Mouse (Mus musculus): Measurements from ENCODE around the gene Zic4. TPM values are rescaled to one million over a fixed set of nuclear protein-coding genes. Genes with fewer than 3 reads are reported as not detected.
A peak's percentile ranks its signal among the peaks of the same experiment; 100 is the strongest.

Zic4 gene
- polyA plus RNA-seq, 1 experiment = 37.4 TPM

DNA sequence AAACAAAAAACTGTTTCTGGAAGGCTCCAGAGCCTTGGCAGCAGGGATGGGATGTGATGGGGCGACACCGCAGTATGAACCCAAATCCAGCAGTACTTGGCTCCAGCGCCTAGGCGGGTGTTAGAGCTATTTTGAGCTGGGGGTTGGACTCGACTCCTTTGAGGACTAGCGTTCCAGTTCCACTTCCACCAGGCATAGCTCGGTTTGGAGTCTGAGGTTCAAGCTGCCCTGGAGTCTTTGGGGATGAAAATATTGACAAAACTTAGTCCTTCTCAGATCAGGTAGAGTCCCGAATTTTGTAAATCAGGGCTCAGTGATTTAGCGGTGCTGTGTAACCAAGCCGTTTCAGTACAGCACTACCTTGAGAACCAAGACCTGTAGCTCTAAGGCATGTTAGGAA lies 39.3 kb downstream of the Zic4 start:
- 63% methylated on average over 10 of the region's 10 CpGs for WGBS
- TF ChIP-seq CTCF (IDR thresholded peaks at IDR 0.05; ENCODE audit: borderline replicate concordance, insufficient read depth, low read depth, low read length) (no peak), POLR2A (IDR thresholded peaks at IDR 0.05; ENCODE audit: borderline replicate concordance, insufficient read depth, low read length) (no peak)
- no peak overlapping the region for H3K27ac ChIP-seq (ENCODE audit: insufficient read depth, low read length)
- no peaks in the 10 kb centered on the region; the same call in 1 of the 2 replicates for H3K27me3 ChIP-seq (ENCODE audit: control insufficient read depth, insufficient read depth, low read length)
- no peaks in the 10 kb centered on the region; the same call in 1 of the 2 replicates for H3K4me1 ChIP-seq (ENCODE audit: control insufficient read depth, insufficient read depth, low read length)
- H3K4me3 ChIP-seq (replicated peaks; ENCODE audit: insufficient read depth, low read depth, low read length) = no peak overlapping the region
- DNase-seq = no peak

DNA sequence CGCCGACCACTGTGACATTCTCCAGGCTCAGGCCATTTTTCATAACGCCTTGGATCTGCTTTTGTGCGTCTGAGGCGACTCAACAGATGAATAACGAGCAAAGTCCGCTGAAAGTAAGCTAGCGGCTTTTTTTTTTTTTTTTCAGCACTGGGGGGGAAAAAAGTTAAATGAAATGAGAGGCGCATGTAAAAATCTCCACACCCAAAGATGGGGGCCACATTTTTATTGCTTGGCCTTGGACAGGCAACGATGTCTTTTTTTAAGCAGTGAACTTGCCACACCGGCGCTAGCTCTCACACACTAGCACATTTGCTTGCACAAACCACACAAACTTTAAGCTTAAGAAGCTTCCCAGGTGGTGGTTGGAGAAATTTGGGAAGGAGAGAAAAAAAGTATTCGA lies 42.0 kb downstream of the Zic4 start:
- no peak overlapping the region for H3K27ac ChIP-seq (ENCODE audit: insufficient read depth, low read length)
- DNase-seq = no peak
- 53% methylated on average over 13 of the region's 13 CpGs for WGBS
- TF ChIP-seq CTCF (IDR thresholded peaks at IDR 0.05; ENCODE audit: borderline replicate concordance, insufficient read depth, low read depth, low read length) (no peak), POLR2A (IDR thresholded peaks at IDR 0.05; ENCODE audit: borderline replicate concordance, insufficient read depth, low read length) (no peak)
- H3K4me3 ChIP-seq (replicated peaks; ENCODE audit: insufficient read depth, low read depth, low read length) = peak overlapping the region; percentile 40
- H3K4me1 ChIP-seq (ENCODE audit: control insufficient read depth, insufficient read depth, low read length) = no peaks in the 10 kb centered on the region; the same call in 1 of the 2 replicates
- no peaks in the 10 kb centered on the region; the same call in 1 of the 2 replicates for H3K27me3 ChIP-seq (ENCODE audit: control insufficient read depth, insufficient read depth, low read length)

DNA sequence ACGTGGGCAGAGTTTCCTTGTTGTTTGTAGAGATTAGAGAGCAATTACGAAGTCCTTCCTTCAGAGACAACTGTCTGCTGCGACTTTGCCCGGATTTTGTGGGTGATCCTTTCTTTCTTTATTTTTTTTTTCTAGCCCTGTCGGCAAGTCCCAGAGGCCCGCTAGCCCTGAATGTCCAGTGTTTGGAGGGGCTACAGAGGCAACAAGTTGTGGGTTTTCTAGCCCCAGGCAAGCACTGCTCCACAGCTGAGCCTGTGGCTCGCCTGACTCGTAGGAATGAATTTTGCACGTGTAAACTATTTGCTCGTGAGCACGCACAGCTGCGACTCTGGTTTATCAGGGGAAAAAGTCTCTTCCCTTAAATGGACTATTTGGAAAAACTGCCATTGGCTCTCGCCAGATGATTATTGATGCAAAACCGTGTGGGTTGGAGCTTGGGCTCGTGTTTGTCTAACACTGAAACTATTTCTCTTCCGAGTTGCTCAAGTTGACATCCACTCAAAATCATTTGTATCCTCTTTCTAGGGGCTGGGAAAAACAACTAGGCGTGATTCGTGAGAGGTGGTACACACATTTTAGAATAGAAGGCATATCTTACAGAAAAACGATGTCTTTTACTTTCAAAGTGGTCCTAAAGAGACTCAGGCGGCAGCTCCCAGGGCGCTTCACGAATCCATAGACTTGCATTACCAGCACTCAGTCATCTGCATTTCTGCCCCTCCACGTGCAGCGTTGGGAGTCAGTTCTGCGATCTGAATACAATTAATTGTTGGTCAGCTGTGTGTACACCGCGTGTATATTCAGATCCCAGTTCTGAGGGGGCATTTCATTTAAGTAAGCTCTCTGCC lies 42.9 kb downstream of the Zic4 start:
- 2% methylated on average over 27 of the region's 27 CpGs for WGBS
- TF ChIP-seq CTCF (IDR thresholded peaks at IDR 0.05; ENCODE audit: borderline replicate concordance, insufficient read depth, low read depth, low read length) = no peak
- no peak for TF ChIP-seq POLR2A (IDR thresholded peaks at IDR 0.05; ENCODE audit: borderline replicate concordance, insufficient read depth, low read length)
- H3K4me1 ChIP-seq (ENCODE audit: control insufficient read depth, insufficient read depth, low read length) = no peaks in the 10 kb centered on the region; the same call in 1 of the 2 replicates
- peak overlapping the region; percentile 72 for H3K27ac ChIP-seq (ENCODE audit: insufficient read depth, low read length)
- DNase-seq = peak; percentile 53 to 64
- no peaks in the 10 kb centered on the region; the same call in 1 of the 2 replicates for H3K27me3 ChIP-seq (ENCODE audit: control insufficient read depth, insufficient read depth, low read length)
- peak overlapping the region; percentile 83 for H3K4me3 ChIP-seq (replicated peaks; ENCODE audit: insufficient read depth, low read depth, low read length)

DNA sequence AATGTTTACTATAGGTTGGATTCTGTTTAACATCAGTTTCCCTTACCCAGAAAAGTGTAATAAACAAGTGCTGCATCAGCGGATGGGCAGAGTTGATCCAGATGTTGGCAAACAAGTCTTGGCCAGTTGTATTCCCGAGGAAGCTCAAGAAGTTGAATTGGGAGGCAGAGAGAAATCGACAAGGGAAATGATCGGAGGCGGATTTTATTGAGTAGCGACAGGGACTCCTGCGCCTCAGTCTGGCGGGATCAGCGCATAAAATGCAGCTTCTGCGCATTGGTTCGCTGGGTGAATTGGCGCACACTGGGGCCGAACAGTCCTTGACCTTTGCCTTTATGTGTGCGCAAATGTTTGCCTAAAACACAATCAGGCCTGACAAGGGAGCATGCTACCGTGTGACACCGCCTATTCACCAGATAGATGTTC lies 43.6 kb downstream of the Zic4 start:
- no peak for TF ChIP-seq POLR2A (IDR thresholded peaks at IDR 0.05; ENCODE audit: borderline replicate concordance, insufficient read depth, low read length)
- TF ChIP-seq CTCF (IDR thresholded peaks at IDR 0.05; ENCODE audit: borderline replicate concordance, insufficient read depth, low read depth, low read length) = no peak
- no peaks in the 10 kb centered on the region; the same call in 1 of the 2 replicates for H3K4me1 ChIP-seq (ENCODE audit: control insufficient read depth, insufficient read depth, low read length)
- H3K27ac ChIP-seq (ENCODE audit: insufficient read depth, low read length) = peak overlapping the region; percentile 59
- H3K27me3 ChIP-seq (ENCODE audit: control insufficient read depth, insufficient read depth, low read length) = no peaks in the 10 kb centered on the region; the same call in 1 of the 2 replicates
- DNase-seq = peak; percentile 69 to 76
- peak overlapping the region; percentile 83 for H3K4me3 ChIP-seq (replicated peaks; ENCODE audit: insufficient read depth, low read depth, low read length)
- 2% methylated on average over 16 of the region's 16 CpGs for WGBS

DNA sequence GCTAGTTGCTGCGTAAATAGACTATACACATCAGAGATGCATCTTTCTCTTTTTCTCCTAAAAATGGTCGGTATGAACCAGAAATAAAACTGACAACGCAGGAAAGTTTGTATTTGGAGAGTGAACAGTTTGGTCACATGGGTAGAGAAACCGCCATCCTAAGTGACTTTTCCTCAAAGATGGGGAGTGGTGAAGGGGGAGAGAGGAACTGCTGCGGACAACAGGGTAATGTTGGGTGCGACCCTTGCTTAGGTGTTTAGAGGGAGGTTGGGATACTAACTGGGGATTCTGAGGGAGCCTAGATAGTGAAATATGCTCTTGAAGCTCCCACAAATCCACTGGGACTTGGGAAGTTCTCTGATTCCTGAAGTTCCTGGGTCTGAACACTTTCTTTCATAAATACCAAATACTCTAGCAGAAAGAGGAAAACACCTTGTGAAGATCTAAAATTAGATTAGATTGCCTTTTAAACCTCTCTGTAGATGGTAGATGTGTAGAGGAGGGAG lies 44.1 kb downstream of the Zic4 start:
- no peaks in the 10 kb centered on the region; the same call in 1 of the 2 replicates for H3K27me3 ChIP-seq (ENCODE audit: control insufficient read depth, insufficient read depth, low read length)
- no peak for TF ChIP-seq POLR2A (IDR thresholded peaks at IDR 0.05; ENCODE audit: borderline replicate concordance, insufficient read depth, low read length)
- no peak for TF ChIP-seq CTCF (IDR thresholded peaks at IDR 0.05; ENCODE audit: borderline replicate concordance, insufficient read depth, low read depth, low read length)
- peak overlapping the region; percentile 59; the same call in 1 of the 2 replicates for H3K27ac ChIP-seq (ENCODE audit: insufficient read depth, low read length)
- WGBS = 5% methylated on average over 6 of the region's 6 CpGs
- H3K4me3 ChIP-seq (replicated peaks; ENCODE audit: insufficient read depth, low read depth, low read length) = peak overlapping the region; percentile 83
- H3K4me1 ChIP-seq (ENCODE audit: control insufficient read depth, insufficient read depth, low read length) = no peaks in the 10 kb centered on the region; the same call in 1 of the 2 replicates
- DNase-seq = no peak

DNA sequence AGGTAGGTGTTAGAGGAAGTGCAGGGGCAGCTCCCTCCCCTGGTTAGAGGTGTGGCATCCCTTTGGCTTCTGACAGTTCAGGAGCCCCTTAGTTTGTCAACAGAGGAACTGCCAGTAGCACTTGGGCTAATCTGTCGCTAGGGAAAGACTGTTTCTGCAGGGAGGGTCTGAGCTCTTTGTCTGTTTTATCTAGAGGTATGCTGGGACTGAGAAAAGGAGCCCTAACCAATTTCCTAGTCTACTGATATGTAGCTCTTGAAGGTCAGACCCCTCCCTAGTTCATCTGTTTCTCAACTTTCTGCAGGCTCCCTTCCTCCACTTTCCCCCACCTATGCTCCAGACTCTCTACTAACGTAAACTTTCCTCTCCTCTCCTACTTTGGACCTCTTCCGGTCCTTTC lies 47.6 kb downstream of the Zic4 start:
- Histone ChIP-seq H3K27ac (ENCODE audit: insufficient read depth, low read length) (no peak overlapping the region), H3K4me1 (ENCODE audit: control insufficient read depth, insufficient read depth, low read length) (no peaks in the 10 kb centered on the region; the same call in 1 of the 2 replicates), H3K27me3 (ENCODE audit: control insufficient read depth, insufficient read depth, low read length) (no peaks in the 10 kb centered on the region), H3K4me3 (replicated peaks; ENCODE audit: insufficient read depth, low read depth, low read length) (peak overlapping the region; percentile 7)
- no peak for DNase-seq
- TF ChIP-seq POLR2A (IDR thresholded peaks at IDR 0.05; ENCODE audit: borderline replicate concordance, insufficient read depth, low read length) (no peak), CTCF (IDR thresholded peaks at IDR 0.05; ENCODE audit: borderline replicate concordance, insufficient read depth, low read depth, low read length) (no peak)
- WGBS = 56% methylated on average over 3 of the region's 3 CpGs

DNA sequence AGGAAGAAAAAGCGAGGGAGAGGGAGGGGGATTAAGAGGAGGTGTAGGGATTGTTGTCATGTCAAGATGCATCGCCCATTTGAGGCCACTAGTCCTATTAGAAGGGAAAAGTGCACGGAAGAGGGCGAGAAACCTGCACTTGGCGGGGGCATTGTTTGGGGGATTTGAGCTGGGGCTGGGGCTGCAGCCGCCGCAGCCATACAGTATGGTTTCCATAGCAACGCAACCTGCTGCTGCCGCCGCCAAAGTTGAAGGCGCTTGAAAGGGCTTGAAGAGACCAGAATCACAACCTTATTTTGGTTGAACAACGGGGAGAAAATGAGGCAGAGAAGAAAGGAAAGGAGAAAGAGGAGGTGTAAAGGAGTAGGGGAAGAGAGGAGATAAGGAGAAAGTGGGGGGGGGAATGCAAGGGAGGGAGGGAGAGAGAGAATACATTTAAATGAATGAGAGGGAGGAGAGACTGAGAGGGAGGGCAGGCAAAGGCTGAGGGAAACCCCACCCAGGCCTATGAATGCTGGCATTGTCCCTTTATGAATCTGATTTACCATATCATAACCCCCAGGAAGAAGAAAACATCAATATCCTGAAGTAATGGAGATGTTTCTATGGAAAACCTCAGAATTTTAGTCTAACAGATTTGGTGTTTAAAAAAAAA lies 51.9 kb downstream of the Zic4 start:
- no peaks in the 10 kb centered on the region for H3K4me1 ChIP-seq (ENCODE audit: control insufficient read depth, insufficient read depth, low read length)
- no peak for DNase-seq
- H3K27ac ChIP-seq (ENCODE audit: insufficient read depth, low read length) = no peak overlapping the region
- TF ChIP-seq POLR2A (IDR thresholded peaks at IDR 0.05; ENCODE audit: borderline replicate concordance, insufficient read depth, low read length) = no peak
- no peak for TF ChIP-seq CTCF (IDR thresholded peaks at IDR 0.05; ENCODE audit: borderline replicate concordance, insufficient read depth, low read depth, low read length)
- H3K4me3 ChIP-seq (replicated peaks; ENCODE audit: insufficient read depth, low read depth, low read length) = no peak overlapping the region
- WGBS = 46% methylated on average over 12 of the region's 12 CpGs
- no peaks in the 10 kb centered on the region for H3K27me3 ChIP-seq (ENCODE audit: control insufficient read depth, insufficient read depth, low read length)
